Mouse (Mus musculus) cerebellum, adult 2 months (tissue): ENCODE data around the gene Oscp1.

Source experiments
- CTCF ChIP-seq: fragments of 200-500 bp; IDR thresholded peaks from 2 replicates; pipeline ENCODE4 v1.5.1; 2011; ENCODE audit warnings: low read depth, mild to moderate bottlenecking, control low read depth, low read length, moderate library complexity, borderline replicate concordance; ENCODE audit not compliant: insufficient read depth
- POLR2A ChIP-seq: fragments of 200-500 bp; IDR thresholded peaks from 2 replicates; pipeline ENCODE4 v1.6.1; 2011; ENCODE audit warnings: low read length, control low read depth, borderline replicate concordance; ENCODE audit not compliant: insufficient read depth

- TF ChIP-seq CTCF (no peak), POLR2A (no peak)
These were observed 79.4 kb downstream of the Oscp1 start for GRCm38 (mm10) chr4:126137773-126138172.
